Mouse (Mus musculus) retina, postnatal 7 days (tissue): ENCODE data around the gene Adamtsl4.
"Not testable (repeated sequence)": the region's sequence is repeated elsewhere in the genome, so short reads cannot be mapped to it uniquely, and the experiment has no call there.

Source experiments
- DNase-seq: peaks from one replicate; pipeline ENCODE4 v3.0.0-alpha.2; 2012; ENCODE audit warnings: low read depth, low spot score

Adamtsl4 gene

DNA sequence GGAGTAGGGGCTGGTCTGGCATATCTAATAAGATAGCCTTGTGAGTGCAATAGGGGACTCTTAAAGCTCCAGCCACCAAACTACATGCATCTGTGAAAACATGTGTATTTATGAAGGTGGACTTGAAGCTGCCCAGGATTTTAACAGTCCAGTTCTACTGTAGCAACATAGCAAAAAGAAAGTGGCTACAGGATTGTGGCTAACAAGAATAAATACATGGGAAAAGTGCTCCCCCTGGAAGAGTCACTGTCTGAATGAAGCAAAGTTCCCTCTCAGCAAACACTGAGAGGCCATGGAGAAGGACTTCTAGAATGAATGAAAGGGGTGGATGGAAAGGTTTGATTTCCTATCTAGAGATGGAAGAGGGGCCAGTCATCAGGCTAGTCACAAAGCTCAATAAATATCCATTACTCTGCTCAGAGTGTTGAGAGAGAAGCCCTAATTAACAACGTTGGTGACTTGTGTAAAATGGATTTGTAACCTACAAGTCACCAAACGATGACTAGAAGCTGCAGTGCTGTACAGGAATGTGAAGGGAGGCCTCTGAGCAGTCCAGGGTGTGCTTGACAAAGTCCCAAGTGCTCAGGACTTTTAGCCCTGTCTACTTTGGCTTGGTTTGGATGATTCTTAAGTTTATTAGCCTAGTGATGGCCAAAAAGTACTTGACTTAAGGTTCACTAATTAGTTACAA, 26.8 kb downstream of the Adamtsl4 start:
- no peak for DNase-seq

DNA sequence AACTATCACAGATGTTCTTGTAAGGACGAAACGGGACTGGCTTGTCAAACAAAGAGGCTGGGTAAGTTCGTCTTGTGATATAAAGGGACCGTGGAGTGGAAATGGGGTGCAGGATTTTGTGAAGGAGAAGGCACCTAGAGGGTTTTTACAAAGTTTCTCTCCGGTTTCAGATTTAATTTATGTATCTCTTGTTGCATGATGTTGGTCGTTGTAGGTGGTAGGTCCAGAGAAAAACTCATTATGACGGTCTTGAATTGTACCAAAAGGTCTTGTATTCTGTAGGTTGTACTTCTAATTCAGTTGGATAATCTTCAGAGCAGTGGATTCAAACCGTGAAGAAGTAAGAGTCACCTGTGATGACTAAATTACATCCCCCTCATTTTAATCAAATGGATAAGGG, 27.8 kb downstream of the Adamtsl4 start:
- DNase-seq = no peak

DNA sequence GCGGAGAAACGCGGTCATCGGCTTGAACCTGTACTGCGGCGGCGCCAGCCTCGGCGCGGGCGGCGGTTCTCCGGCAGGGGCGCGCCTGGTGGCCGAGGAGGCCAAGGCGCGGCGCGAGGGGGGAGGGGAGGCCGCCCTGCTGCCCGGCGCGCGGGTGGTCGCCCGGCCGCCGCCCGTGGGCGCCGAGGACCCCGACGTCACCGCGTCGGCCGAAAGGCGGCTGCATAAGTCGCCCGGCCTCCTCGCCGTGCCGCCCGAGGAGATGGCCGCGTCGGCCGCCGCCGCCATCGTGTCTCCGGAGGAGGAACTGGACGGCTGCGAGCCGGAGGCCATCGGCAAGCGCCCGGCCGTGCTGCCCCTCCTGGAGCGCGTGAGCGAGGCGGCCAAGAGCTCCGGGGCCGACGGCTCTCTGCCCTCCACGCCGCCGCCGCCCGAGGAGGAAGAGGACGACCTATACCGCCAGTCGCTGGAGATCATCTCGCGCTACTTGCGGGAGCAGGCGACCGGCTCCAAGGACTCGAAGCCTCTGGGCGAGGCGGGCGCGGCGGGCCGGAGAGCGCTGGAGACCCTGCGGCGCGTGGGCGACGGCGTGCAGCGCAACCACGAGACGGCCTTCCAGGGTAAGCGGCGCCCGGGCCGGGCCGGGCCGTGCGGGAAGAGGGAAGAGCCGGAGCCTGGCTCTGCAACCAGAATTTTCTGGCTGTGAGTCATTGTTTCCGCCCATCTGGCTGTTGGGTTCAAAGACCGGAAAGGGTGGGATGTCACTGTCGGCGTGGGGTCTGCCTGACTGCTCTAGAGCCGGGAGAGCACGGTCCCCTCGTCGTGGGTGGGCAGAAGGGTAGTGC, 28.6 kb downstream of the Adamtsl4 start:
- DNase-seq = no peak

DNA sequence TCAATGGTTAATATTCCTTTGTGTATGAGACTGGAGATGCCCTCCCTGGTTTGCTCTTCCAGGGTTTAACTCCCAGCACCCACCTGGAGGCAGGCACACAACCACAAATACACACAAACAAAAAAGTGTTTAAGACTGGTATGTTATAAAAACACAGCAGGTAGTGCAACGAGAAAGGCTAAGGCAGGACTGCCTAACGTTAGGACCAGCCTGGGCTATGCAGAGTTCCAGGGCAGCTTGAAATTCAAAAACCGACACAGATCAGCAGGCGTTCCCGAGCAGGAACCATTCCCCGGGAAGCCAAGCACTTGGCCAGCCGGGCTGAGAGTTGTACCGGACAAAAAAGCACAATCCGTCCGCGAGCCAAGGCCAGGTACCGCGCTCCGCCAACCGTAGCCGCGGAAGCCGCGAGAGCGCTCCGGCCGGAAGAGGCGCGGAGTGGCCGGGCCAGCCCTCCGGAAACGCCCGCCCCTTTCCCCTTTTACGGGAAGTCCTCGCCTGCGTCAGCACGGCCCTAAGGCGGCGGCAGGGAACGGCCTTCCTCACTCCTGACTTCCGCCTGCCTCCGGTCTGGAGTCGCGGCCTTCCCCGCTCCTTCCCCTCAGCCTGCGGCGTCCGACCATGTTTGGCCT, 29.4 kb downstream of the Adamtsl4 start, which contains the start of gene Mcl1:
Gene Mcl1 (plus strand): TSS at position 553 of the 632 bp plus-strand sequence.
- DNase-seq = peak; percentile 86

DNA sequence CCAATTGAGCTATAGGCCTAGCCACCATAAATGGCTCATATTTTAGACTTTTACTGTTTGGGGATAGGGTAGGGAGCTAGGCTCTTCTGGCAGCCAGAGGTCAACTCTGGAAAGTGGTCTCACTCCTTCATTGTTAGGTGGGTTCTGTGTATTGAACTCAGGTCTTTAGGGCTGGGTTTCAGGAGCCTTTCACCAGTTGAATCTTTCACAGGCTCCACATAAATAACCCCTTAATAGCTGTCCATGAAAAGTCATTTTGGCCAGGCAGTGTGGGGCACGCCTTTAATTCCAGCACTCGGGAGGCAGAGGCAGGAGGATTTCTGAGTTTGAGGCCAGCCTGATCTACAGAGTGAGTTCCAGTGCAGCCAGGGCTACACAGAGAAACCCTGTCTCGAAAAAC, 30.0 kb downstream of the Adamtsl4 start:
- DNase-seq = no peak

DNA sequence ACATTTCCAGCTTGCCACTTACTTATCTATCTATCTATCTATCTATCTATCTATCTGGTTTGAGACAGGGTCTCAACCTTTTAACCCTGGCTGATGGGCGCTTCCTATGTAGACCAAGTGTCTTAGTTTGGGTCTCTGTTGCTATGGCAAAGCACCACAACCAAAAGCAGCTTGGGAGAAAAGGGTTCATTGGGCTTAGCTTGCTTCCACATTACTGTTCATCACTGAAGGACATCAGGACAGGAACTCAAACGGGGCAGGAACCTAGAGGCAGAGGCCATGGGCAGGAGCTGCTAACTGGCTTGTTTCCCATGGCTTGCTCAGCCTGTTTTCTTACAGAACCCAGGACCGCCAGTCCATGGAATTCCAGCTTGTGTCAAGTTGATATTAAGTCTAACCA, 30.6 kb downstream of the Adamtsl4 start:
- DNase-seq = no peak

DNA sequence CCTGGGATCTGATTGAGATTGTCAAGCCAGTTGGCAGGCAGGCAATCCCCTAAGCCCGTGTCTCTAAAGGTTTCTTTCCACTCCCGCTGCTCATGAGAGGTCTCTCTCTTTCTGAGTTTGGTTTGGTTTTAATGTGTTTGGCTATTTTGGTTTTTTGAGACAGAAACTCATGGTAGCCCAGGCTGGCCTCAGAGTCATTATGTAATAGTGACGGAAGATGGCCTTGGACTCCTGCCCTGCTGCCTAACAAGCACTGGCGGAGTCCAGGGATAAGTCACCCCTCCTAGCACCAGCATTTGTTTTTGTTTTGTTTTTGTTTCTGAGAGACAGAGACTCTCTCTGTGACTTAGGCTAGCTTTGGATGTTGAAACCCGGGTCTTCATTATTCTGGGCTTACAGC, 32.3 kb downstream of the Adamtsl4 start:
- no peak for DNase-seq

DNA sequence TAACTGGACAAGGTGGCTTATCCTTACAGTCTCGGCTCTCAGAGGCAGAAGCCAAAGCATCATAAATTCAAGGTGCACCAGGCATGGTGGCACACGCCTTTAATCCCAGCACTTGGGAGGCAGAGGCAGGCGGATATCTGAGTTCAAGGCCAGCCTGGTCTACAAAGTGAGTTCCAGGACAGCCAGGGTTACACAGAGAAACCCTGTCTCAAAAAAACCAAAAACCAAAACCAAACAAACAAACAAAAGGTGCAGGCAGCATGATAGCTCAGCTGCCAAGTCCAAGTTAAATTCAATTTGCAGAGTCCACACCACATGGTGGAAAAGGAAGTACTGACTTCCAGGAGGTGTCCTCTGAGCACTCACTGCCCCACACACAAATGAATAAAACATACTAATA, 33.3 kb downstream of the Adamtsl4 start:
- DNase-seq = not testable (repeated sequence)

DNA sequence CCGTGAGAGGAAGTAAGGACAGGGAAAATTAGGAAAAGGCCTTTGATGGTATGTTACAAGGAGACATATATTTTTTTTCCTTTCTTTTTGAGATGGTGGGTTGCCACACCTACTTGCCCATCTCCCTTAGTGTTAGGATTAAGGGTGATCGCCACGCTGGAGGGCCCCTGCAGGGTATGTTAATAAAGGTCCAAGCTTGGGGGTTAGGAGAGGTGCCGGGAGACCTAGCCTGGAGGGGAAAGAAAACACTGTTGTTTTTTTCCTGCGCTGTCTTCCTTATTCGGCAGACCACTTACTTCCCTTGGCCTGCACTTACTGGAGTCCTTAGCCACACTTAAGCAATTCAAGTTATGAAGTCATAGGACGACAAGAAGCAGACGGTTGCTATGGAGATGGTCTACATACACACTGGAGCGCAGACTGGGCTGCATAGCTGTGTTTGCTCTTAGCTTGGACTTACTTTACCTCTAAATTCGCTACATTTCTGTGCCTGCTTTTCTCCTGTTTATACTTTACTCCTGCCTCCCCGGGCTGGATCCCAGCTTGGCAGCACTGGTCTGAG, 34.2 kb downstream of the Adamtsl4 start:
- no peak for DNase-seq

DNA sequence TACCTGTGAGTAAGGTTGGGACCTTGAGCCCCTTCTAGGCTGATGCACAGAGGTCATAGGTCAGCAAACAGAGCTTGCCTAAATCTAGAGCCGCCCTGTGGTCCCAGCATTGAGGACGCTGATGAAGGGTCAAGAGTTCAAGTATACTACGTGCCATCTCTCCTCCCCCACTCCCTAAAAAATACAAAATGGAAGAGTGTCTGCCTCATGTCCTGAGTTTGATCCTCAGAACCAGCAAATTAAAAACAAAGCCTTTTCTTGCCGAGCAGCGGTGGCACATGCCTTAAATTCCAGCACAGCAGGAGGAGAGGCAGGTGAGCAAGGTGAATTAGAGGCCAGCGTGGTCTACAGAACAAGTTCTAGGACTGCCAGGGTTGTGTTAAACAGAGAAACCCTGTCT, 34.8 kb downstream of the Adamtsl4 start:
- no peak for DNase-seq

DNA sequence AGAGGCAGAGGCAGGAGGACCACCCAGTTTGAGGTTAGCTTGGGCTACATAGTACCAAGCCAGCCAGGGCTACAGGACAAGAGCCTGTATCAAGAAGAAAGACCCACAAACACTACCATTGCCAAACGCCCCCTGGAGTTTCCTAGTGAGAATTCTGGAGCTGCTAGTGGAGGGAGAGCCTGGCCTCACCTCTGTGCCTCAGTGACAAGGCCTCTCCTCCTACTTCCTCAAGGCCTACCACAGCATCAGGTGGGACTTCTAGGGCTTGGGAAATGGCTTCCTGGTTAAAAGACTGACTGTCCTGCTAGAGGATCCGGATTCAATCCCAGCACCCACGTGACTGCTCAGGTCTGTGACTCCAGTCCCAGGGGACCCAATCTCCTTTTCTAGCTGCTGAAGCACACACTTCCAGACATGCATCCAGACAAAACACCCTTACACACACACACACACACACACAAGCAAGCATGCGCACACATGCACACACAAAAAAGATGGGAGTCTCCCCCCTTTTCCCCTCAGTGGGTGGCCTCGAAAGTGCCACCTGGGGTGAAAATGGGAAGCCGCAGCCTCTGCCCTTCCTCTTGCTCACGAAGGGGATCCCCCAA, 35.4 kb downstream of the Adamtsl4 start:
- no peak for DNase-seq

DNA sequence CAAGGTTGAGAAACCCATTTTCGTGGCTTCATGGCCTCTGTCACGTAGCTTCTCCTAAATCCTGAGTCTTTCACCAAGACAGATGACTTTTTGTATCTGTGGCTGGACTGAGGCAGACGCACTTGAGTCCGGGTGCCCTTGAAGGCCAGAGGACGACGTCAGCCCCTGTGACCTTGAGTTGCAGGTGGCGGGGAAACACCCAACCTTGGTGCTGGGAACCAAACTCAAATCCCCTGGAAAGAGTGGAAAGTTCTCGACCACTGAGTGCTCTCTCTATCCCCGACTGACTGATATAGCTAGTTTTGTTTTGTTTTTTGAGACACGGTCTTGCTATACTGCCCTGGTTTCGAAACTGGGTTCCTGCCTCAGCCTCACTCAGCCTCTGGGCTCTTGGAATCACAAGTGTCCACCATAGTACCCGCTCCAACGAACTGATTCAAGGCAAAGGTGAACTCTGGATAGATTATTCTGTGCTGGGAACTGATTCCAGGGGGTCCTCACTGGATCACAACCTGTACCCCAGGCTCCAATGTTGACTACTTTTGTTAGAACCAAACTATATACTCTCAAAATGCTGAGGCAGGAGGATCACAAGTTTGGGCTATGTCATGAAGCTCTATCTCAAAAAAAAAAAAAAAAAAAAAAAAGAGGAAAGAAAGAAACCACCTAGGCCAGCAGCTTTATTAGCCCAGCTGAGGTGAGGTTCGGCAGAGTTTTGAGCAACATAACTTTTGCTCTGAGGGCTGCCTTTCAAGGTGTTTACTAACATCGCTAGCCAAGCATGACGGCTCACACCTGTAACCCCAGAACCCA, 36.1 kb downstream of the Adamtsl4 start:
- no peak for DNase-seq

DNA sequence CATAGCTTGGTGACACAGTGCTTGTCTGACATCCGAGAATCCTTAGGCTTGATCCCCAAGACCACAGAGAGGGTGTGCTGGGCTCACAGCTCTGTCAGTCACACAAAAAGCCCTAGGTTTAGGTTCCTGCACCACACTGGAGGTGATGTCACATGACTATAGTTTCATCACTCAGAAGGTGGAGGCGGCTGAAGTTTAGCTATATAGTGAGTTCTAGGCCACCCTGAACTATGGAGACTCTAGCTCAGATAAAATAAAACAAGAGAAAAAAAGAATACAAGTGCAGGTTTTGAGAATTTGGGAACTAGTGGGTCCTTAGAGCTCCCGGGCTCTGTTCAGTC, 36.7 kb downstream of the Adamtsl4 start:
- no peak for DNase-seq

DNA sequence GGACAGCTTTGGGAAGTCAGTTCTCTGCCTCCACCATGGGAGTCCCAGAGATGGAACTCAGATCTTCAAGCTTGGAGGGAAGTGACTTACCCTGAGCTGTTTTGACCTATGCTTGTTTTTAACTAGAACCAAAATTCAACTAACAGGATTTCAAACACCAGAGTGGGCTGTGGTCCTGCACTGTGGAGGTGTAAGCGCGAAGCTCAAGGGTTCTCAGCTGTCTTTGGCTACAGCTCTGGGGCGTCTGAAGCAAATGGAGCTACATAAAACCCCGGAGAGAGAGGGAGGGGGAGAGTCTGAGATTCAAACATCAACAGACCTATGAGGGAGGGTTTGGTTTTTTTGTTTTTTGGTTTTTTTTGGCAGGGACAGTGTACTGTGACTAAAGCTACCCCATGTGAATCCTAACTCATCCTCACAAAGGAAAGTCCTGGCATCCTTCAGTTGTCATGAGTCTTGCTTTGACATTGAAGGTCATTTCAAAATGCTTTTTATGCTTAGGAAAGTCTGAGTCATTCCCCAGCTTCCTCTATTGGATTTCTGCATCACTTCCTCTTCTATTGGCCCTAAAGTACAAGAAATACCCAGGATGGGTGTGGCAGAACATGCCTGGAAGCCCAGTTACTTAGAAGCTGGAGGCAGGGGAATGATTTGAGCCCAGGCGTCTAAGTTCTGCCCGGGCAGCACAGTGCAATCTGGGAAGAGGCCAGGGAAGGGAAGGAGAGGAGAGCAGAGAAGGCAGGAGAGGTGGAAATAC, 37.3 kb downstream of the Adamtsl4 start:
- DNase-seq = no peak

DNA sequence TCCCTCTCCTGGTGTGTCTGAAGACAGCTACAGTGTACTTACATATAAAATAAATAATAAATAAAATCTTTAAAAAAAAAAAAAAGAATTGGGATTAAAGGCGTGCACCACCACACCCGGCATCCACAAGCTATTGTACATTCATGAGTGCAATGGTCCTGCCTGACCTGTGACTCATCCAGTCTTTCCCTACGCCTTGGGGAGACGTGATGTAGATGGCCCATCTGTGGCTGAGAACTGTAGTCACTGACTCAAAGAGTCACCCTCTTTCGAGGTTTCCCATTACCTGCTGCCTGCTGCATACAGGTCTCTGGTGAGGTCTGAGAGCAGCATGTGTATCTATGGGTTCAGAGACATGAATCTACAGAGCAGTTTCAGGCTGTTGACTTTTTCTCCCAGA, 39.7 kb downstream of the Adamtsl4 start:
- DNase-seq = no peak

DNA sequence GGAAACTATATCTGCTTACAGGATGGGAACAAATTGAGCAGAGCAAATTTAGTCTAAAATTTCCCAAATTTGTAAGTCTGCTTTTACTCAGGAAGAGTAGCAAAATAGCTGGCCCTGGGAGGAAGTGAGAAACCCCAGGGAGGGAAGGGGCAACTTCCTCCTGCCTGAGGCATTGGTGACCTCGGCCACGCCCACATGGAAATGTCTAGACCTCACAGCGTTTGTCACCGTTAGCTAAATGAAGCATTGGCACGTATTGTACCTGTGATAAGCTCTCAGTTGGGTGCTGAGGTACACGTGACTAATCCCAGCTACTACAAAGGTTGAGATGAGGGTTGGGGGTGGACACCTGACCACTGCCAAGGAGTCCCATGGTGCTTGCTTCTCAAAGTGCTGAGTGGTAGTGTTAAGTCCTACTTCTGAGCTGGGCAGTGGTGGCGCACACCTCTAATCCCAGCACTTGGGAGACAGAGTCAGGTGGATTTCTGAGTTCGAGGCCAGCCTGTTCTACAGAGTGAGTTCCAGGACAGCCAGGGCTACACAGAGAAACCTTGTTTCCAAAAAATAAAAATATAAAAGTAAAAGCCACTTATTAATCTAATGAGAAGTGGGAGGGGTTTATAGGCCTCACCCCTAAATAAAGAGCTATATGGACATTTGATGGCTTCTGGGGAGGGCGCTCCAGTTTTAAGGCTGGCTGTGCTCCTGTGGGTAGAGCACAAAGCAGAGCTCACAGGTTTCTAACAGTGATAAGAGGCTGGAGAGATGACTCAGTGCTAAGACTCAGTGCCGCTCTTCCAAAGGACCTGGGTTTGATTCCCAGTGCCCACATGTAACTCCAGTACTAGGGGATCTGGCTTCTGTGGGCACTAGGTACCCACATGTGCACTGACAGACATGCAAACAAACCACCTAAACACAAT, 42.1 kb downstream of the Adamtsl4 start:
- DNase-seq = no peak

DNA sequence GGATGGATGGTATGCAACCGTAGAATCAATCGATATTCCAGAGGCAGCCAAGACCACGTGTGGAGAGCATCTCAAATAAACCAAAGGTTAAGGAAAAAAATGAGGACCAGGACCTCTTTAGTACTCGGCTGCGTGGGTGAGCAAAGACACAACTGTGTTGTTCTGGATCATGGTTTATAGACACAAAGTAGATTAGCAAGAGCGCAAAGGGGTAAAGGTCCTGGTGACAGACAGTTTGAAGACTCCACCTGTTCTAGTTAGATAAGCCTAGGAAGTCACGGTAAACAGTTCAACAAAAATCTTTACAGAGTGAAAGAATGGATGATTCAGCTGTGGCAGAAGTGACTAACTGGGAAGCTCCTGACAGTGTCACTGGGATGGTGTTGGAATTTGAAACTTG, 44.6 kb downstream of the Adamtsl4 start:
- DNase-seq = no peak

DNA sequence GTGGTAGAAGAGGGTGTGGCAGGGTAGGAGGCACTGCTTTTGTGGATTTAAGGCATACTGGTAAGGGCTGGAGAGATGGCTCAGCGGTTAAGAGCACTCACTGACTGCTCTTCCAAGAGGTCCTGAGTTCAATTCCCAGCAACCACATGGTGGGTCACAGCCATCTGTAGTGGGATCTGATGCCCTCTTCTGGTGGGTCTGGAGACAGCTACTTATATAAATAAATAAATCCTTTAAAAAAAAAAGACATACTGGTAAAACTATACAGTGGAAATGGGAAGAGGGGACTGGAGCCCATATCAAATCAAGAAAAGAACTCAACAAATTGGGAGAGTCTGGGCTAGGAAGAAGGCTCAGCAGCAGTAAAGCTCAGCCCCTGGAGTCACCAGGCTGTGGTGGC, 48.0 kb downstream of the Adamtsl4 start:
- no peak for DNase-seq

DNA sequence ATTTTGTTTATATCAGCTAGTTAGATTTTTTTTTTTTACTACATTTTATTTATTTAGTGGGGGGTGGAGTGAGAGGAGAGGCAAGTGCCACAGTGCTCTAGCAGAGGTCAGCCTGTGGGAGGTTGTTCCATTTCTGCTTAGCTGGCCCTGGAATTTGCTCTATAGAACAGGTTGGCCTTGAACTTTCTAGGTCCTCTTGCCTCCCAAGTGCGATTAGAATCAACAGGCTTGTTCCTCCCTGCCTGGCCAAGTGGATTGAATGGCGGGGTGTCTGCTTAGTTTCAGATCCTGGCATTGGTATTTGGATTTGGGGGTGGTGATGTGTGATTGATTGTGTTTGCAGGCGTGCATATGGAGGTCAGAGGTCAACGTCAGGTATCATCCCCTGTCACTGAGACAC, 51.6 kb downstream of the Adamtsl4 start:
- DNase-seq = no peak
